Mouse (Mus musculus) frontal cortex, postnatal 14 days (tissue): ENCODE measurements around the gene Rab3d.

Experiments used
- DNase-seq, 2 experiments: peaks; one replicate each; pipeline ENCODE4 v3.0.0; 2022; ENCODE audit warnings: low spot score in 2 of 2

The Rab3d gene

GRCm38 (mm10) chr9:21938234-21938855 lies 20.4 kb upstream of the Rab3d start:
- no peak for DNase-seq

DNA sequence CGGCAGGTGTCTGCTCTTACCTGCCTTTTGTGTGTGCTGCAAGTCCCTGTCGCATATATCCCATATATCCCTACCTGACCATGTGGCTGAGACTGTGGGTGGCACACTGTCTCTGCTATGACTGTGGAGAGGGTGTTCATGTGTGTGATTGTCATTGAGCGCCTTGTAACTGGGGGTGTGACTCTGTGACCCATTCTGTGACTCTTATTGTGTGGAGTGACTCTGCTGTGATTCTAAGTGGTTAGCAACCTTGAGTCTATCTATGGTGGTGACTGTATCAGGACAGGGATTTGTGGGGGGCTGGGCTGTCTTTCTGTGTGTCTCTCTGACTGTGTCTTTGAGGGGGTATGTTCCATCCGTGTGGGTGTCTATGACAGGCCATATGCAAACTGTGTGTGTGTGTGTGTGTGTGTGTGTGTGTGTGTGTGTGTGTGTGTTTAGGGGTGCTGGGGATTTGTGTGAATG lies 19.8 kb upstream of the Rab3d start:
- peak in 1 of 2 experiments; percentile 51 for DNase-seq

GRCm38 (mm10) chr9:21936692-21937570 lies 18.9 kb upstream of the Rab3d start, which contains the start of gene Plppr2:
Gene Plppr2, plus strand, starts transcription at chr9:21937033.
- DNase-seq = peak; percentile 96 to 98

DNA sequence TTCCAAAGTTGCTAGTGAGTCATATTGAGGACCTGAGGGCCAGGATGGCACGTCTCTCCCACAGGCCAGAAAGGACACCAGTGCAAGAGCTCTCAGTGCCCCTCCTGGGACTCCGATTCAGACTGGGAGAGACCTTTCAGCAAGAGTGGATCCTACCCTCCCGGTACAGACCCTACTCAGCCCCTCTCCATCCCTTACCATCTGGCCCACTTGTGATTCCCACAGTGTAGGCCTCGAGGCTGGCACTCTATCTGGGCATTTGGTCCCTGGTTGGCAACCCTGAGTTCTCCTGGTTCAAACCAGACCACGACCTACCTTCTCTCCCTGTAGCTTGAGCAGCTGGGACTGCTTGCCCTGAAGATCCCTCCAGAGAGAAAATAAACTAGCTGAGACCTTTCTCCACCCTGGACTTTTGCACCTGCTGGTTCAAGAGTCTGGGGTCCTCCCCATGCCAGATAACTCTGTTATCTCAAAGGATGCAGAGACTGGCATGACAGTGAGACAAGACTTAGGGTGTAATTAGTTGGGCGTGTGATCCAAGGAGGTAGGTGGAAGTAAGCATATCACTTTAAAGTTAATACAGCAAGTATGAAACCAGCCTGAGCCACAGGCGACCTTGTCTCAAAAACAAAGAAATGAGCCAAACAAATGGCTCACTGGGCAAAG lies 17.6 kb upstream of the Rab3d start:
- DNase-seq = no peak

DNA sequence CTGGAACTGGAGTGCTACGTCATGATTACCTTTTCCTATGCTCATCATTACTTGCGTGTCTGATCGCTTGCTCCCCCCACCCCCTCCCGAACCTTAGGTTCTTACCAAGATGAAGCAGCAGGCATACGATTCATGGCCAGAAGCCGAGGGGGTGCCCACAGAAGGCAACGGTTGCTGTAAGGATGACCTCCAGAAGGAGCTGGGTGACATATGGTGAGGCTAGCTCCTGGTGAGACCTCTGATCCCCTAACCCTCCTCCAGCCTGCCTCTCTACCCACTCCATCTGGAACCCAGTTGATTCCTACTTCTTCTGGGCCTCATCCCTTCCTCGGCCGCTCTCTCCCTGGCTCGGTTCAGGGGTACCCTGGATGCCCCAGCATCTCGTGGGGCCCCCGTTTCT lies 16.0 kb upstream of the Rab3d start:
- DNase-seq = no peak

DNA sequence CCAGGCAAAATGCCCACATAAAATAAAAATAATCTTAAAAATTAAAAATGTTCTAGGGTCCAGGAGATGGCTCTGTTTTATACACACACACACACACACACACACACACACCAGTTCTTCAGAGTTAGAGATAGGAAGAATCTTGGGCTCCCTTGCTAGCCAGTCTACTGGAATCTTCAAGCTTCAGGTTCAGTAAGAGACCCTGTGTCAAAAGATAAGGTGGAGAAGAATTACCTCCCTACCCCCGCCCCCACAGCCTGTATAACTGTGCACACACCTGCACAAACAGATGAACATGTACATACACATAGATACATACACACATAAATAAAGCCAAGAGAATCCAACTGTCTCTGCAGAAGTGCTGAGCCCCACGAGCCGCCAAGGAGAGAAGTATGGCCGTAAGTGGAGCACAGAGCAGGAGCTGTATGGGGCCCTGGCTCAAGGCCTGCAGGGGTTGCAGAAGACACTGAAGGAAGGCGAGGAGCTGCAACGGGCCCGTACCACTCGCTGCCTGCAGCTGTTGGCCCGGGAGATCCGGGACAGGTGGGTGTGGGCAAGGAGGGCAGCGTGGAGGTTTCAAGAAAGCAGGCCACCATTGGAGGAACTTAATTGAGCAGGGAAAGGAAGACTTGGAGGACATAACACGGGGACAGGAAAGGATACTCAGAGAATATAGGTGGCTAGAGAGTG lies 14.6 kb upstream of the Rab3d start:
- DNase-seq = no peak

DNA sequence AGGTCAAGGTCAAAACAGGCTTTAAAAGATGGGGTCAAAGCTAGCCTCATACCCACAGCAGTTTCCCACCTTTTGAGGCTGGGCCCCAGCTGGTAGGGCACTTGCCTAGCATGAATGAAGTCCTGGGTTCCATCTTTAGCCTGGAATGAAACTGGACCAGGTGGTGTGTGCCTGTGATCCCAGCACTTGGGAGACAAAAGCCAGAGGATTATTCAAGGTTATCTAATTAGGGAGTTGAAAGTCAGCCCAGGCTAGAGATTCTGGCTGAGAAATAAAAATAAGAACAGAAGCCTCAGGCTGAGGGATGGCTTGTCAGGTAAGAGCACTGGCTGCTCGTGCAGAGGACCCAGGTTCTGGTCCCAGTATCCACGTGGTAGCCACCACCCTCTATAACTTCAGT lies 14.0 kb upstream of the Rab3d start:
- DNase-seq = no peak

GRCm38 (mm10) chr9:21929208-21929607 lies 11.2 kb upstream of the Rab3d start:
- DNase-seq = no peak

GRCm38 (mm10) chr9:21927208-21927753 lies 9.3 kb upstream of the Rab3d start, which contains the start of the genes Ccdc159 and Tmem205:
Gene Ccdc159, plus strand, starts transcription at chr9:21927471.
Gene Tmem205, minus strand, starts transcription at chr9:21927556.
- peak; percentile 83 to 93 for DNase-seq

DNA sequence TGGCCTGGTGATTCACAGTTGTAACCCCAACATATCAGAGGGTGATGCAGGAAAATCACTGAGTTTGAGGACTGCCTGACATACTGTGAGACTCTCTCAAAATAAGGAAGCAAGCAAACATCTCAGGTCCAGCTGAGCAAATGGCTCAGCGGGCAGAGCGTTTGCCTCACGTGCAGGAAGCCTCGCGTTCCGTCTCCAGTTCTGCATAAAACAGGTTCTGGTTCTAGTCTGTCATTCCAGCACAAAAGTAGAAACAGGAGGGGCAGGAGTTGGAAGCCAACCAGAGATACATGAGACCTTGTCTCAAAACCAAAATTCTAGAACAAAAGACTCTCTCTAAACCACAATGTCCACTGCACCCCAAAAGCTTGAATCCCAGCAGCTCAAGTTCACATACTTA lies 8.8 kb upstream of the Rab3d start:
- no peak for DNase-seq

GRCm38 (mm10) chr9:21926155-21926554 lies 8.2 kb upstream of the Rab3d start:
- DNase-seq = no peak

- no peak for DNase-seq
Observed at GRCm38 (mm10) chr9:21925506-21925905, 7.5 kb upstream of the Rab3d start.

DNA sequence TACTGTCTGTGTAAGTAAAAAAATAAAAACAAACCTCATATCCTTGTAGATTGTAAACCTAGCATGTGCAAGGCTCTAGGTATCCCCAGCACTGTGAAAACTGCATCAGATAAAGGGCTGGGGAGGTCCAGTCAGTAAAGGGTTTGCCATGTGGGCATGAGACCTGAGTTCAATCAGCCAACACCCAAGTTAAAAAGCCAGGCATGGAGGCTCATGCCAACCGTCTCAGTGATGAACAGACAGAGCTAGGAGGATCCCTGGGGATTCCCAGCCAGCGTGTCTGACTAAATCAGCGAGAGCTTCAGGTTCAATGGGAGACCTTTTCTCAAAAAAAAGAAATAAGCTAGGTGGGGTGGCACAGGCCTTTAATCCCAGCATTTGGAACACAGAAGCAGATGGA lies 7.0 kb upstream of the Rab3d start:
- DNase-seq = no peak

DNA sequence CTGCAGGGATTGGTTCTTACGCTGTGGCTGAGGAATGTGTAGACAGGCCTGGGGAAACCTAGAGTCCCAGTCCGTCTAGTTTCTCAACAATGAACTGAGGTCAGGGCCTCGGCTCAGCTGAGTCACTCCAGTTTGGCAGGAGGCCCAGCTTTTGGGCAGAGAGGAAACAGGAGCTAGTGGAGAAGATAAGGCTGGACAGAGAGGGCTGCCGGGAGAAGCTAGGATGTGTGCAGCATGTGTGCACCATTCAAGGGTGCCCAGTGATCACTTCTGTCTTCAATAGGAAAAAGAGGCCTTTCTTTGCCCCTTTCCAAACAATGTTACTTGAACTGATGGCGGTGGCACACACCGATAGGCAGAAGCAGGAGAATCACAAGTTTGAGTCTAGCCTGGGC lies 6.1 kb upstream of the Rab3d start:
- no peak for DNase-seq

GRCm38 (mm10) chr9:21923490-21924098 lies 5.6 kb upstream of the Rab3d start:
- DNase-seq = no peak

DNA sequence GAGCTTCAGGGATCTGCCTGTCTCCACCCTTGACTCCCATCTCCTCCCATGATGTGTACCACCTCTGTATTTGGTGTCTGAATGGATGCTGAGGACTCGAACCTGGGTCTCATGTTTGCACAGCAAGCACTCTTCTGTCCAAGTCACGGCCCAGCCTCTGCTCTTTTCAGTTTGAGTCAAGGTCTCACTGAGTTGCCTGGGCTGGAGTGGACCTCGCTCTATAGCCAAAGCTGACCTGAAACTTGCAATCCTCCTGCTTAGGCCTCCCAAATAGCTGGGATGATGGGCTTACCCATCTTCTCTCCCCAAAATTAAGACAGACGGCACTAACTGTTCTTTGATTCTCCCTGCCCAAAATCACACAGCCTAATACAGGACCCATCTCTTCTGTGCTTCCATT lies 5.0 kb upstream of the Rab3d start:
- no peak for DNase-seq

- no peak for DNase-seq
Observed at GRCm38 (mm10) chr9:21918692-21919384, 846 bp upstream of the Rab3d start.

GRCm38 (mm10) chr9:21917493-21918034 lies 428 bp downstream of the Rab3d start:
- peak; percentile 68 to 71 for DNase-seq

DNA sequence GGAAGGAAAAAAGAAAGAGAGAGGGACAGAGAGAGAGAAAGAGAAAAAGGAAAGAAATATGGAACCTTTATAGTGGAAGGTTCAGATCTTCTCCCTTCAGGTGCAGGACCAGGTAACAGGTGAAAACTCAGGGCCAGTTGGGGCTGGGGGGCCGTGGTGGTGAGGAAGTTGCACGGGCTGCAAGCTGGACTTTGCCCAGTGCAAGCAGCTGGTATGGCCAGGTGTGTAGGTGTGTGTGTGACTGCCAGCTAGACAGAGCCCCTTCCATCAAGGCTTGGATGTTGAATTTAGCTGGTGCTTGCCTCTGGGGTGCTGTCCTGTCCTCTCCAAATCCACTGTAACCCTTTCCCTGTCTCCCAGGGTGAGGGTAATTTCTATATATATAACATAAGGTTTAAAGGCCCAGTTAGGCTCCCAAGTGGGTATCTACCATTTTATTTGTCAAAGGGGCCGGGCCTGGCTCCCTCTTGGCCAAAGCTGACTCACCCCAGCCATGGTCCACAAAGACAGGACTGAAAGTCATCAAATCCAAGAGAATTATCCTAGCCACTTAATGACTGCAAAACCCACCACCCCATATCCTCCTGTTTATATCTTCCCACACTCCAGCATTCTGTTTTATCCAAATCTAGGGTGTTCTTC lies 1.0 kb downstream of the Rab3d start:
- no peak for DNase-seq
